Mouse (Mus musculus) myocyte (in vitro differentiated cells): ENCODE results near the gene Vav2.
A peak's percentile ranks its signal among the peaks of the same experiment; 100 is the strongest.

Experiments used
- E2F4 ChIP-seq: IDR thresholded peaks from one replicate; pipeline ENCODE4 v1.6.1; 2011; ENCODE audit warnings: mild to moderate bottlenecking, control low read depth, moderate library complexity; ENCODE audit not compliant: insufficient read depth
- MAX ChIP-seq: IDR thresholded peaks from one replicate; pipeline ENCODE4 v1.6.1; 2011; ENCODE audit warnings: low read depth, mild to moderate bottlenecking, control low read depth
- MYOG ChIP-seq, 3 experiments: IDR thresholded peaks; one replicate each; pipeline ENCODE4 v1.6.1; 2011; ENCODE audit warnings: control low read depth in 2 of 3, low read depth in 2 of 3, mild to moderate bottlenecking in 2 of 3; ENCODE audit not compliant: insufficient read length in 2 of 3, control insufficient read depth in 1 of 3, insufficient read depth in 1 of 3
- POLR2A ChIP-seq: IDR thresholded peaks from one replicate; pipeline ENCODE4 v1.6.1; 2011; ENCODE audit warnings: low read depth, mild to moderate bottlenecking, control low read depth, moderate library complexity; ENCODE audit not compliant: insufficient read length
- POLR2AphosphoS2 ChIP-seq: IDR thresholded peaks from one replicate; pipeline ENCODE4 v1.6.1; 2011; ENCODE audit warnings: low read depth, control low read depth; ENCODE audit not compliant: insufficient read length
- TCF12 ChIP-seq: IDR thresholded peaks from one replicate; pipeline ENCODE4 v1.6.1; 2011; ENCODE audit warnings: mild to moderate bottlenecking, control low read depth; ENCODE audit not compliant: poor library complexity, insufficient read depth, severe bottlenecking
- USF1 ChIP-seq: IDR thresholded peaks from one replicate; pipeline ENCODE4 v1.6.1; 2011; ENCODE audit warnings: low read depth, mild to moderate bottlenecking, control low read depth, moderate library complexity

GRCm38 (mm10) chr2:27334816-27335215 is 92.0 kb downstream of the Vav2 start:
- TF ChIP-seq POLR2A: no peak
- TF ChIP-seq POLR2AphosphoS2: no peak
- TF ChIP-seq E2F4: no peak
- TF ChIP-seq USF1: no peak
- TF ChIP-seq MAX: no peak
- TF ChIP-seq TCF12: no peak
- TF ChIP-seq MYOG (IDR thresholded peaks at IDR 0.05; ENCODE audit: control insufficient read depth in 1 of 3, insufficient read depth in 1 of 3, insufficient read length in 2 of 3, low read depth in 2 of 3): peak in 1 of 3 experiments; percentile 20
